Mouse (Mus musculus) MEL-GATA-1-ER (cell line): Measurements from ENCODE around the gene Gm7138.
"Not testable (repeated sequence)": the region's sequence is repeated elsewhere in the genome, so short reads cannot be mapped to it uniquely, and the experiment has no call there.

ENCODE experiments used
- DNase-seq: peaks from one replicate; pipeline ENCODE4 v3.0.0-alpha.2; 2012; ENCODE audit warnings: low read depth; ENCODE audit errors: extremely low read depth

Gene Gm7138

GRCm38 (mm10) chr10:77776844-77777243 is at the start of gene Gm7138:
Gene Gm7138, minus strand, starts transcription at chr10:77776944.
- DNase-seq = not testable (repeated sequence)

DNA sequence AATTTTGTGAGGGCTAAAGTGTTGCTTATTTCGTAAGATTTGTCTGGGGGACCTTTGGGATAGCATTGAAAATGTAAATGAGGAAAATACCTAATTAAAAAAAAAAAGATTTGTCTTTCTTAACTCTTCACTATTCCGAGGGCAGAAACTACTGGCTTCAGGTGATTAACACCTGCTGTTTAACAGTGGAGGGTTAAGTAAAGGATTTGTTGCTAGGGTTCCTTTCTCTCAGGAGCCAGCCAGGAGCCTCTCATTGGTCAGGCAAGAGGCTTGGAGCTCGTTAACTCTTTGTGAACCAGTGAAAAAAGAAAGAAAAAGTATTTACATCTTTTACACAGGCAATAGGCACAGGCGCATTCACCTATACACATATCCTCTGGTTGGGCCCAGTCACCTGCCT is 42.5 kb upstream of the Gm7138 start:
- DNase-seq = no peak

GRCm38 (mm10) chr10:77818523-77818922 is 41.8 kb upstream of the Gm7138 start:
- no peak for DNase-seq

- DNase-seq = no peak
Measured at GRCm38 (mm10) chr10:77815514-77815913, 38.8 kb upstream of the Gm7138 start.

DNA sequence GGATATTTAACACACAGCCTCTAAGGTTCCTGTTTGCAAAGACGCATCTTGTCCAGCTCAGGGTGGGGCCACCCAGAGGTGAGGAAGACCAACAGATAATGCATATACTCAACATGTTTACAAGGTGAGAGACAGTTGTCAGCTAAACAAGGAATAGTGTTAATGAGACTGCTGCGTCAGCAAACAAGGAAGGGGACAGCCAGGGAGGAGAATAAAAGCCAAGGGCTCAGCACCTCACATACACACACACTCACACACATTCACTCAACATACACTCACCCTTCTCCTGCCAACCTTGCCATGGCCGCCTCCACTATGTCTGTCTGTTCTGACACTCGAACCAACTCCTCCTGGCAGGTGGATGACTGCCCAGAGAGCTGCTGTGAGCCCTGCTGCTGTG is 37.6 kb upstream of the Gm7138 start, which contains the start of gene Gm2696:
Gm2696 (plus strand) TSS at position 301 of the 400 bp plus-strand sequence.
- DNase-seq = no peak

GRCm38 (mm10) chr10:77811743-77812142 is 35.0 kb upstream of the Gm7138 start, which contains the start of gene Gm9507:
Gene Gm9507, minus strand, starts transcription at chr10:77811843.
- no peak for DNase-seq

DNA sequence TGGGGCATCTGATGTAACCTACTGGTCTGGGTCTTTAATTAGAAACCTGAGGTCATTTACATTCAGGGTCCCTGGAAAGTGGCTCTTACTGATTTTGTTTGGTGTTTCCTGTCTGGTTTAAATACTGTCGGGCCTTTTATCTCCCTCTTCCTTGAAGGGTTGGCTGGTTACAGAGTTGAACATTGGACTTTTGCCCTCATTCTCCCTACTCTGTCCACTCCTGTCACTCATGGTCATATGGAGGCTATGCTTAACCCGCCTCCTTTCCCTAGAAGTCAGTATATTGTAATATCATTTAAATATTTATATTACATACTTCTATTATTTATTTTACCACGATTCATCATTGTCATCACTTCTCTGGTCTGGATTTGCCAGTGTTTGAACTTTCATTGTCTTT is 27.4 kb upstream of the Gm7138 start:
- no peak for DNase-seq

DNA sequence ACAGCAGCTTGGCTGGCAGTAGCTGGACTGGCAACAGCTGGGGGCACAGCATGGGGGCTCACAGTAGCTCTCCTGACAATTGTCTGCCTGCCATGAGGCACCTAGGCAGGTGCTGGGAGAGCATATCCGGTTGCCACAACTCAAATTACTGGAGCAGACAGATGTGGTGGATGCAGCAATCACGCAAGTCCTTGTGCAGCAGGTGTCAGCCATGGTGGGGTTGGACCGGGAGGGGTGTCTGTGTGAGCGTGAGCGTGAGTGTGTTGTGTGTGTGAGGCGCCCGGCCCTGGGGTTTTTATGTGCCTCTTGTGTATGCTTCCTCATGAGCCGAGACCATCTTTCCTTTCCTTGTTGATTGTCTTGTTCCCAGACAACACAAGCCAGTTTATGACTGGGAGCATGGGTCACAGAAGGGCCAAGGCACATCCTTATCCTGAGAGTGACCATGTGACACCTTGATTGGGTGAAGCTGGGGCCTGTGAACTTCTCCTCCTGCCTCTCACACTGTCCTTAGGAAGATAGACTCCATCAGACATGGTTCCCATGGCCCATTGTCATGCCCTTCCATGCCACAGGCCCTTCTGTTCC is 22.3 kb upstream of the Gm7138 start, which contains the start of gene Gm19668:
Gm19668 (minus strand) TSS at position 213 of the 588 bp plus-strand sequence.
- DNase-seq = no peak

DNA sequence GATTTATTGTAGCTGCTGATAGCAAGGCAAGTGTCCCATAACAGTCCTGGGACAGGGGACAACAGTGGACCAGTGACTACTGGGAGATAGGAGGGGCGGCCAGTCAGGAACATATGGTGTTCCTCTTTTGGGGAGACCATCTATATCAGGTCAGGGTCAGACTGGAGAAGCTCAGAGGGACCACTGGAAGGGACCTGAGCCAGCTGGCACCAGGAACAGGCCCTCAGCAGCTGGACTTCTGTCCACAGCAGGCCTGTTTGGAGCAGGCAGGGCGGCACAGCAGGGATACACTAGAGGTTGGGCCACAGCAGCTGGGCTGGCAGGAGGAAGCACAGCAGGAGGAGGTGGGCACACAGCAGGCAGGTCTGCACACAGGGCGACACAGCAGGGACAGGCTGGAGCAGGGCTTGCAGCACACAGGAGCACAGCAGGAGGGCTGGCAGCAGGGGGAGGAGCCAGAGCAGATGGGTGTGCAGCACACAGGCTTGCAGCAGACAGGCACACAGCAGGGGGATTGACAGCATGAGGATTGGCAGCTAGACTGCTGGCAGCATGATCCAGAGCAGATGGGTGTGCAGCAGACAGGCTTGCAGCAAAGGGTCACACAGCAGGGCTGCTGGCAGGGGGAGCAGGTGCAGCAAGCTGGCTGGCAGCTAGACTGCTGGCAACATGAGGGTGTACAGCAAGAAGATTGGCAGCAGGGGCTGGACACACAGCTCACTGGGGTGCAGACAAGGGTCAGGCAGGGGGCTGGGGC is 21.6 kb upstream of the Gm7138 start:
- DNase-seq = not testable (repeated sequence)

- no peak for DNase-seq
Measured at GRCm38 (mm10) chr10:77797677-77798076, 20.9 kb upstream of the Gm7138 start.

- DNase-seq = no peak
Measured at GRCm38 (mm10) chr10:77794976-77795375, 18.2 kb upstream of the Gm7138 start, which contains the start of gene Gm9639. Gene Gm9639, minus strand, starts transcription at chr10:77795076.

GRCm38 (mm10) chr10:77788621-77789020 is 11.9 kb upstream of the Gm7138 start:
- DNase-seq = no peak

DNA sequence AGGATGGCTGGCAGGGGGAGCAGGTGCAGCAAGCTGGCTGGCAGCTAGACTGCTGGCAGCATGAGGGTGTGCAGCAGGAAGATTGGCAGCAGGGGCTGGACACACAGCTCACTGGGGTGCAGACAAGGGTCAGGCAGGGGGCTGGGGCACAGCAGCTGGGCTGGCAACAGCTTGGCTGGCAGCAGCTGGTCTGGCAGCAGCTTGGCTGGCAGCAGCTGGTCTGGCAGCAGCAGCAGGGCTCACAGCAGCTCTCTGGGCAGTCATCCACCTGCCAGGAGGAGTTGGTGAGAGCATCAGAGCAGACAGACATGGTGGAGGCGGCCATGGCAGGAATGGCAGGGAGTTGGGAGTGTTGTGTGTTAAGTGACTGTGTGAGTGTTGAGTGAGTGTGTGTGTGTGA is 11.1 kb upstream of the Gm7138 start, which contains the start of gene Gm7137:
Gm7137 (minus strand) TSS at position 325 of the 400 bp plus-strand sequence.
- not testable (repeated sequence) for DNase-seq

DNA sequence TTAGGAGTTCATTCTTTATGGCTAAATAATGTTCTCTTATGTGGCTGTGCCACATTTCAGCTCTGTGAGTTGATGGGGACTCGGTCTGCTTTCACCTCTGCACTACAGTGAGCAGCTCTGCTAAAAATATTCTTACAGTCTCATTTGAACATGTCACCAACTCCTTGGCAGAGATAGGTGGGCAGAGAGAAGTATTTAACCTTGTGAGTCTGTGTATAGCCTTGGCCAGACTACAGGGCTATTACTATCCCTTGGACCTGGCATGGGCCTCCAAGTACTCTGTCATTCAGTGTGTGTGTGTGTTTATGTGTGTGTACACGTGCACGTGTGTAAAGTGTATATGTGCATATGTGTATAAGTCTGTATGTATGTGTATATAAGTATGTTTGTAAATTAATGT is 6.7 kb upstream of the Gm7138 start:
- not testable (repeated sequence) for DNase-seq

DNA sequence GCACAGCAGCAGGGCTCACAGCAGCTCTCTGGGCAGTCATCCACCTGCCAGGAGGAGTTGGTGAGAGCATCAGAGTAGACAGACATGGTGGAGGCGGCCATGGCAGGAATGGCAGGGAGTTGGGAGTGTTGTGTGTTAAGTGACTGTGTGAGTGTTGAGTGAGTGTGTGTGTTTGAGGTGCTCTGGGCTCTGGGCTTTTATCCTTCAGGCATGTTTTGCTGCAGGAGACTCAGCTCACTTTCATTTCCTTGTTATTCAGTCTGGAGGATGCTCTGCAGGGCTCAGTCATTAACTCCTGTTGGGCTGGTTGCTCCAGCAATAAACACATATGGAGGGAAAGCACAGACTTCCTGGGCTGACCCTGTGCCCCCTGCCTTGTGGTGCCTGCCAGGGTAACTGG is 5.7 kb upstream of the Gm7138 start, which contains the start of gene Gm3250:
Gm3250 (minus strand) TSS at position 101 of the 400 bp plus-strand sequence.
- DNase-seq = not testable (repeated sequence)

DNA sequence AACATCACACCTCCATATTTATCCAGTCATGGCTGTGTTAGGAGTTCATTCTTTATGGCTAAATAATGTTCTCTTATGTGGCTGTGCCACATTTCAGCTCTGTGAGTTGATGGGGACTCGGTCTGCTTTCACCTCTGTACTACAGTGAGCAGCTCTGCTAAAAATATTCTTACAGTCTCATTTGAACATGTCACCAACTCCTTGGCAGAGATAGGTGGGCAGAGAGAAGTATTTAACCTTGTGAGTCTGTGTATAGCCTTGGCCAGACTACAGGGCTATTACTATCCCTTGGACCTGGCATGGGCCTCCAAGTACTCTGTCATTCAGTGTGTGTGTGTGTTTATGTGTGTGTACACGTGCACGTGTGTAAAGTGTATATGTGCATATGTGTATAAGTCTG is 4.6 kb downstream of the Gm7138 start:
- DNase-seq = not testable (repeated sequence)

- DNase-seq = not testable (repeated sequence)
Measured at GRCm38 (mm10) chr10:77771225-77771624, 5.5 kb downstream of the Gm7138 start, which contains the start of gene Gm3238. Gene Gm3238, minus strand, starts transcription at chr10:77771325.

- DNase-seq = no peak
Measured at GRCm38 (mm10) chr10:77769727-77770126, 7.0 kb downstream of the Gm7138 start.

GRCm38 (mm10) chr10:77759582-77759981 is 17.2 kb downstream of the Gm7138 start, which contains the start of gene Gm3233:
Gene Gm3233, minus strand, starts transcription at chr10:77759682.
- not testable (repeated sequence) for DNase-seq

DNA sequence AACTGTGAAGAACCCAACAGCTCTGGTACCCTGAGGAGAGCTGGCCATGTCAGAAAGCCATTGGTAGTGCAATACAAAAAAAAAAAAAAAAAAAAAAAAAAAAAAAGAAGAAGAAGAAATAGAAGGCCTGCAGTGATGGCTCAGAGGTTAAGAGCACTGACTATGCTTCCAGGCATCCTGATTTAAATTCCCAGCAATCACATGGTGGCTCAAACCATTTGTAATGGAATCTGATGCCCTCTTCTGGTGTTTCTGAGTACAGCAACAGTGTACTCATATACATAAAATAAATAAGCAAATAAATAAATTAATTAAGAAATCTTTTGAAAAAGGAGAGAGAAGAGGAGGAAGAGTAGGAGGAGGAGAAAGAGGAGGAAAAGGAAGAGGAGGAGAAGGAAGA is 23.3 kb downstream of the Gm7138 start:
- DNase-seq = no peak

DNA sequence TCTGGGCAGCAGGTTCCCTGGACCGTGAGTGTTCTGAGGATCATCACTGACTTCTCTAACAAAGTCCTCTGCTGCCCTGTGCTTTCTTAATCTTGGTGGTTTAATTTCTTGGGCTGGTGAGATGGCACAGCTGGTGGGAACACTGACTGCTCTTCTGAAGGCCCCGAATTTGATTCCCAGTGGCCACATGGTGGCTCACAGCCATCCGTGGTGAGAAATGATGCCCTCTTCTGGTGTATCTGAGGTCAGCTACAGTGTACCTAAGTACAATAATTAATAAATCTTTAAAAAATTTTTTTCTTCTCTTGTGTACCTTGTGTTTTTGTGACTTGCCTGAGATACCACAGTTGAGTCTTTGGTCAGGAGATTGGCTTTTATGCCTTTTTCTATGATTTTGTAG is 24.4 kb downstream of the Gm7138 start:
- not testable (repeated sequence) for DNase-seq

DNA sequence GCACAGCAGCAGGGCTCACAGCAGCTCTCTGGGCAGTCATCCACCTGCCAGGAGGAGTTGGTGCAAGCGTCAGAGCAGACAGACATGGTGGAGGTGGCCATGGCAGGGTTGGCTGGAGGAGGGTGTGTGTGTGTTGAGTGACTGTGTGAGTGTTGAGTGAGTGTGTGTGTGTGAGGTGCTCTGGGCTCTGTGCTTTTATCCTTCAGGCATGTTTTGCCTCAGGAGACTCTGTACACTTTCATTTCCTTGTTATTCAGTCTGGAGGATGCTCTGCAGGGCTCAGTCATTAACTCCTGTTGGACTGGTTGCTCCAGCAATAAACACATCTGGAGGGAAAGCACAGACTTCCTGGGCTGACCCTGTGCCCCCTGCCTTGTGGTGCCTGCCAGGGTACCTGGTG is 25.5 kb downstream of the Gm7138 start, which contains the start of gene Gm9736:
Gm9736 (minus strand) TSS at position 101 of the 400 bp plus-strand sequence.
- not testable (repeated sequence) for DNase-seq
